Mouse (Mus musculus): Measurements from ENCODE around the gene Nedd4. TPM values are rescaled to one million over a fixed set of nuclear protein-coding genes. Genes with fewer than 3 reads are reported as not detected.
A peak's percentile ranks its signal among the peaks of the same experiment; 100 is the strongest.

Nedd4 gene
- total RNA-seq, 2 experiments from 2014 or later: 392 to 399 TPM

GRCm38 (mm10) chr9:72714945-72715344, 52.8 kb downstream of the Nedd4 start:
- no peak for DNase-seq
- intact Hi-C loops (cut with DNase I): no loop called here

- intact Hi-C loops (cut with DNase I): no loop called here
These were observed 54.1 kb downstream of the Nedd4 start for GRCm38 (mm10) chr9:72716200-72716599.

GRCm38 (mm10) chr9:72719143-72719542, 57.0 kb downstream of the Nedd4 start:
- intact Hi-C loops (cut with DNase I): no loop called here
- no peak for DNase-seq

More at GRCm38 (mm10) chr9:72716200-72716599, 54.1 kb downstream of the Nedd4 start:
- no peak for DNase-seq

GRCm38 (mm10) chr9:72721221-72721620, 59.1 kb downstream of the Nedd4 start:
- intact Hi-C loops (cut with DNase I): no loop called here
- DNase-seq: no peak

- no peak for DNase-seq
- intact Hi-C loops (cut with DNase I): no loop called here
These were observed 60.5 kb downstream of the Nedd4 start for GRCm38 (mm10) chr9:72722622-72723021.

- DNase-seq: no peak
- intact Hi-C loops (cut with DNase I): no loop called here
These were observed 62.5 kb downstream of the Nedd4 start for GRCm38 (mm10) chr9:72724491-72725221.

GRCm38 (mm10) chr9:72733966-72734365, 71.8 kb downstream of the Nedd4 start:
- intact Hi-C loops (cut with DNase I): no loop called here
- DNase-seq: peak; percentile 66

- intact Hi-C loops (cut with DNase I): no loop called here
- DNase-seq: peak; percentile 55
These were observed 73.8 kb downstream of the Nedd4 start for GRCm38 (mm10) chr9:72735822-72736410.

- intact Hi-C loops (cut with DNase I): no loop called here
- DNase-seq: no peak
These were observed 79.1 kb downstream of the Nedd4 start for GRCm38 (mm10) chr9:72741206-72741605.

- DNase-seq: no peak
- intact Hi-C loops (cut with DNase I): no loop called here
These were observed 84.1 kb downstream of the Nedd4 start for GRCm38 (mm10) chr9:72746278-72746677.

- no peak for DNase-seq
- intact Hi-C loops (cut with DNase I): no loop called here
These were observed 88.1 kb downstream of the Nedd4 start for GRCm38 (mm10) chr9:72750272-72750671.

GRCm38 (mm10) chr9:72752656-72753055, 90.5 kb downstream of the Nedd4 start:
- no peak for DNase-seq

GRCm38 (mm10) chr9:72753741-72754140, 91.6 kb downstream of the Nedd4 start:
- DNase-seq: peak; percentile 79
- intact Hi-C loops (cut with DNase I): loop anchor here (2.0 kb wide), 1 partner anchor 33 kb away; no protein-coding TSS in a partner anchor

More at GRCm38 (mm10) chr9:72752656-72753055, 90.5 kb downstream of the Nedd4 start:
- intact Hi-C loops (cut with DNase I): no loop called here

- intact Hi-C loops (cut with DNase I): no loop called here
These were observed 95.0 kb downstream of the Nedd4 start for GRCm38 (mm10) chr9:72757143-72757542.

GRCm38 (mm10) chr9:72758705-72759131, 96.6 kb downstream of the Nedd4 start:
- intact Hi-C loops (cut with DNase I): no loop called here
- DNase-seq: no peak

More at GRCm38 (mm10) chr9:72757143-72757542, 95.0 kb downstream of the Nedd4 start:
- no peak for DNase-seq

- intact Hi-C loops (cut with DNase I): loop anchor here (10.0 kb wide), 1 partner anchor 322 kb away; no protein-coding TSS in a partner anchor
- DNase-seq: no peak
These were observed 101.0 kb downstream of the Nedd4 start for GRCm38 (mm10) chr9:72763050-72763718.

GRCm38 (mm10) chr9:72766789-72767349, 104.7 kb downstream of the Nedd4 start:
- intact Hi-C loops (cut with DNase I): loop anchor here (5.0 to 10.0 kb wide), 2 partner anchors 115 to 318 kb away; no protein-coding TSS in a partner anchor
- DNase-seq: peak; percentile 94

- intact Hi-C loops (cut with DNase I): loop anchor here (2.0 kb wide), 1 partner anchor 60 kb away; no protein-coding TSS in a partner anchor
- no peak for DNase-seq
These were observed 112.9 kb downstream of the Nedd4 start for GRCm38 (mm10) chr9:72775022-72775421.

GRCm38 (mm10) chr9:72779004-72779403, 116.9 kb downstream of the Nedd4 start:
- no peak for DNase-seq
- intact Hi-C loops (cut with DNase I): no loop called here

- intact Hi-C loops (cut with DNase I): no loop called here
- DNase-seq: no peak
These were observed 117.6 kb downstream of the Nedd4 start for GRCm38 (mm10) chr9:72779733-72780132.

- no peak for DNase-seq
- intact Hi-C loops (cut with DNase I): no loop called here
These were observed 118.5 kb downstream of the Nedd4 start for GRCm38 (mm10) chr9:72780694-72781093.
